Mouse (Mus musculus) telencephalon, adult 2 months (tissue): ENCODE results near the gene Kif6.

Experiments used
- DNase-seq: peaks from one replicate; pipeline ENCODE4 v3.0.0-alpha.2; 2011; ENCODE audit warnings: low read depth, low spot score

The Kif6 gene

GRCm38 (mm10) chr17:49788187-49788974, 173.4 kb downstream of the Kif6 start:
- DNase-seq, result no peak

GRCm38 (mm10) chr17:49791546-49791945, 176.6 kb downstream of the Kif6 start:
- DNase-seq, result no peak

- no peak for DNase-seq
Measured at GRCm38 (mm10) chr17:49792217-49792743, 177.3 kb downstream of the Kif6 start.

- DNase-seq, result no peak
Measured at GRCm38 (mm10) chr17:49792946-49793345, 178.0 kb downstream of the Kif6 start.

- DNase-seq, result no peak
Measured at GRCm38 (mm10) chr17:49793965-49794364, 179.0 kb downstream of the Kif6 start.

GRCm38 (mm10) chr17:49795241-49795640, 180.3 kb downstream of the Kif6 start:
- no peak for DNase-seq

- no peak for DNase-seq
Measured at GRCm38 (mm10) chr17:49796116-49796515, 181.2 kb downstream of the Kif6 start.

GRCm38 (mm10) chr17:49799168-49799567, 184.2 kb downstream of the Kif6 start:
- DNase-seq, result no peak

GRCm38 (mm10) chr17:49800157-49800556, 185.2 kb downstream of the Kif6 start:
- no peak for DNase-seq

- DNase-seq, result no peak
Measured at GRCm38 (mm10) chr17:49807461-49807860, 192.5 kb downstream of the Kif6 start.

- DNase-seq, result no peak
Measured at GRCm38 (mm10) chr17:49808712-49809343, 193.9 kb downstream of the Kif6 start.

GRCm38 (mm10) chr17:49813893-49814640, 199.1 kb downstream of the Kif6 start:
- DNase-seq, result no peak

- no peak for DNase-seq
Measured at GRCm38 (mm10) chr17:49816067-49816565, 201.2 kb downstream of the Kif6 start.

- DNase-seq, result no peak
Measured at GRCm38 (mm10) chr17:49816703-49817102, 201.8 kb downstream of the Kif6 start.

- DNase-seq, result peak; percentile 69
Measured at GRCm38 (mm10) chr17:49820203-49820602, 205.3 kb downstream of the Kif6 start.

GRCm38 (mm10) chr17:49824142-49824840, 209.4 kb downstream of the Kif6 start:
- peak; percentile 43 for DNase-seq

GRCm38 (mm10) chr17:49824841-49825450, 210.0 kb downstream of the Kif6 start:
- DNase-seq, result no peak

- no peak for DNase-seq
Measured at GRCm38 (mm10) chr17:49825831-49826230, 210.9 kb downstream of the Kif6 start.

GRCm38 (mm10) chr17:49831745-49832144, 216.8 kb downstream of the Kif6 start:
- DNase-seq, result no peak

- no peak for DNase-seq
Measured at GRCm38 (mm10) chr17:49834044-49834545, 219.2 kb downstream of the Kif6 start.

- DNase-seq, result no peak
Measured at GRCm38 (mm10) chr17:49837417-49837816, 222.5 kb downstream of the Kif6 start.
